Mouse (Mus musculus) megakaryocyte, embryonic 14.5 days (primary cell): Measurements from ENCODE around the gene Rab3il1.

Experiments
- FLI1 ChIP-seq: IDR thresholded peaks from 2 replicates; pipeline ENCODE4 v1.6.1; 2012; ENCODE audit warnings: low read length, inconsistent platforms, mixed read lengths
- GATA1 ChIP-seq: IDR thresholded peaks from 3 replicates; pipeline ENCODE4 v1.6.1; 2012; ENCODE audit warnings: mixed read lengths, low read length, inconsistent platforms, borderline replicate concordance

DNA sequence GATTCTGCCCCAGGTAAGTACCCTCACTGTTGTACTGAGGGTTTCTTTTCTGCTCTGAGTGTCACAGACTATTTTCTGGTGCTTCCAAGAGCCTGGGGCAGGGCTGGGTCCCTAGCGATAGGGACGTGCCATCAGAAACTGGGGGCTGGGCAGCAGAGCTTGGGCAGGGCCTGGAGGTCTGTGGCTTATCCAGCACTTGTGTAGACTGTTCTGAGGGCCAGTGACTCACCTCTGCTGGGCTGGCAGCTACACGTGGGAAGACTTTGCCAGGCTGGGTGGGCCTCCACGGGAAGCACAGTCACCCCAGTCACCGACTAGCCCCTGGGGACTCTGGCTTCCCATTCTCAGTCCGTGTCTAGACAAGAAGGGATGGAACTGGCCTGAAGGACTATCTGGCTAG, 40.8 kb downstream of the Rab3il1 start:
- no peak for TF ChIP-seq GATA1
- no peak for TF ChIP-seq FLI1
